Mouse (Mus musculus) lung, postnatal 10 days (tissue): Measurements from ENCODE around the gene Msrb3.
A peak's percentile ranks its signal among the peaks of the same experiment; 100 is the strongest.
"Not testable (repeated sequence)": the region's sequence is repeated elsewhere in the genome, so short reads cannot be mapped to it uniquely, and the experiment has no call there.

ENCODE experiments used
- DNase-seq: peaks from one replicate; pipeline ENCODE4 v3.0.0; 2021

The Msrb3 gene

GRCm38 (mm10) chr10:120801127-120801526 is 97.8 kb downstream of the Msrb3 start:
- DNase-seq: no peak

DNA sequence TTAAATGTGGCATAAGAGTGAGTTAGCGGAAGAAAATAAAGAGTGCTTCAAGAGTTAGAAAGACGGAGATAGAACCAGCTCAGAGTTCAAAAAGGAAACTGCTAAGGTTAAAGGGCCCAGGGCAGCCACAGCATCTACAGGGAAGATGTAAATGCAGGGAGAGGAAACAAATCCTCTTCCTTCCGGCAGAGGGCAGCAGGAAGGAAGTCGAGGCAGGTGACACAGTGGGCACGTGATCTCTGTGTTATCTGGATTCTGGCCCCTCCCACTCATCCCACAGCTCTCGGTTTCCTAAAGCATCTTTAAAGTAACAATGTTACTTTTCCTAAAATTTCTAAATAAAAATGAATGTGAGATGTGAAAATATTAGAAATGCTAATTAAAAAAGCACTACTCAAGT is 99.4 kb downstream of the Msrb3 start:
- no peak for DNase-seq

GRCm38 (mm10) chr10:120796749-120797148 is 102.2 kb downstream of the Msrb3 start:
- no peak for DNase-seq

GRCm38 (mm10) chr10:120794391-120794817 is 104.5 kb downstream of the Msrb3 start:
- DNase-seq: peak; percentile 16

DNA sequence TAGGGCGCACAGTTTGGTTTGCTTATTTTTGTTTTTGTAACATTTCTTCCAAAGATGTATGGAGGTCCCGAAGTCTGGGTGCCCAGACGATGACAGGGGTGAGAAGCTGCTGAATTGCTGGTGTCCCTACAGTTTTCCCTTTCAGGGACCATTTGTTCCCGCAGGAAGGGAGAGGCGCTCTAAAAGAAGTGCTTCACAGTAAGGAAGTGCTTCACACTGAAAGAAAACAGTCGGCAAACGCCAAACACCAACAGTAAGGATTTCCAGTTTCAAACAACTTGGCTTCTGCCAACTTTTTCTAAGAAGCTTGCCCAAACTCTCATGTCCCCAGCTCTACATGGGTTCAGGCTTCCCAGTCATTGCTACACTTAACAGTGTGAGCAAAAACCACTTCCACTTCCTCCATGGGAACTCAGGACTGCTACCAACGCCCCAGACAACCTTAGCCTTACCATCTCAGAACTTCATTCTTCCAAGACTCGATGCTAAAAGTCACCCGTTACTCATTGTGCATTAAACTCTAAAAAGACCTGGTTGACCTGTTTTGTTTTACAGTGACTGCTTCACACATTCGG is 106.6 kb downstream of the Msrb3 start:
- DNase-seq: peak; percentile 16

- DNase-seq: no peak
Observed at GRCm38 (mm10) chr10:120791438-120791837, 107.5 kb downstream of the Msrb3 start.

DNA sequence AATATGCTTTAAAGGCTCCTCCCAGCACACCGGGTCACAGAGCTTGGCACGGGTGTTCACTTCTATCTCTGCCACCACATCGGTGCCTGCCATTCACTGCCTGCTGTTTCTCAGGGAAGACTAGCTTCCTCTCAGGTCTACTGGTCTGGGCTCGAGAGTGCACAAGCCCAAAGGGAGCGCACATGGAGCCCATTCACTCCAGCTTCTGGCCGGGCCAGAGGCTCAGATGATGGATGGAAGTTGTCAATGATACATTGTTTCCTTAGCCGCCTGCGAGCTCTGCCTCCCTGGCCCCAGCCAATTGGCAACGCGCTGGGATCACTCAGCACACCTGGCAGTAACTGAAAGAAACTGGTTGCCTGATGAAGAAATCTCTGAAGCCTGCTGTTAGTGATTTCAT is 111.7 kb downstream of the Msrb3 start:
- no peak for DNase-seq

GRCm38 (mm10) chr10:120784516-120784915 is 114.4 kb downstream of the Msrb3 start:
- no peak for DNase-seq

DNA sequence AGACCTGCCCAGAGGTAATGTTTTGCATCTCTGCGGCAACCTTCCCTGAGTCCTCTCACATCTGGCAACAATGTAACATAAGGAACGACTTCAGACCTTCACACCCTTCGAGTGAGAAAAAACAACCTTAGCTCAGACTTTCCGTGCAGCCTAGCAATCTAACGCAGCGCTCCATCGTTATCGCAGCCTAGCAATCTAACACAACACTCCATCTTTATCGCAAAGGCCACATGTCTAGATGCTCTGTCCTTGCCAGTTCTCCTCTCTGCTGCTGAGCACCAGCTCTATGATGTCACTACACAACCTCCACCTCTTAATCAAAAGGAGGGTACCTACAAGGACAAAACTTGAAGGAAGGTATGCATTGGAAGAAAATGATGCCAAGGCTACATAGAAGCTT is 115.5 kb downstream of the Msrb3 start:
- no peak for DNase-seq

DNA sequence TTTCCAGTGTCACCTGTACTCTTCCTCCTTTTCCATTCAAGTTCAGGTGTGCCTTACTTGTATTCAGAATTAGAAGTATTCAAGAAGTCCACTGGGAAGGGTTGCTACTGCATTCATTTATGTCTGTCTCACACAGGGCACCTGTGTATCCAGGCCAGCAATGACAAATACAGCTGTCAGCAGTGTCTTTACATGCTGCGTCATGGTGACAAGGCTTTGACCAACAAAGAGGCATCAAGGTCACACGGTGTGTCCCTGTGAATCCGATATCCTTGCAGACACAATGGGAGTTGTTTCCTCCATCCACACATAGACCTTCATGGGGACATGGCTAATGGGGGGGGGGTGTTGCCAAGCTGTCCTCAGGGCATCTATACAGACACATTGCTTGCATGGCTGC is 121.4 kb downstream of the Msrb3 start:
- no peak for DNase-seq

DNA sequence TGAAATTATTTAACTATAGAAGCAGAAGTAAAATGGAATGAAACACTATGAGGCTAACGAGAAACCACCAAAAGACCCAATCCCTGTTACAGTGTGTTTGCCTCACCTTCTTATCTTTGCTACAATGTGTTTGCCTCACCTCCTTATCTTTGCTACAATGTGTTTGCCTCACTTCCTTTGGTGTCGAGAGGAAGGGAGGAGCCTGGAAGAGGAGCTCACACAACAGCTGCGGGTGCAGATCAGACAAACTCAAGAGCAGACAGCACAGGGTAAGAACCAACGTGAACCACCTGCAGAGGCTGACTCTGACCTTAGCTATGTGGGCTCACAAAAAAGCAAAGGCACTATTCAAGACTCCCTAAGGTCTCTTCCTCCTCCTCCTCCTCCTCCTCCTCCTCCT is 123.5 kb downstream of the Msrb3 start:
- DNase-seq: no peak

GRCm38 (mm10) chr10:120767418-120767817 is 131.5 kb downstream of the Msrb3 start:
- DNase-seq: no peak

- no peak for DNase-seq
Observed at GRCm38 (mm10) chr10:120765398-120765797, 133.5 kb downstream of the Msrb3 start.

DNA sequence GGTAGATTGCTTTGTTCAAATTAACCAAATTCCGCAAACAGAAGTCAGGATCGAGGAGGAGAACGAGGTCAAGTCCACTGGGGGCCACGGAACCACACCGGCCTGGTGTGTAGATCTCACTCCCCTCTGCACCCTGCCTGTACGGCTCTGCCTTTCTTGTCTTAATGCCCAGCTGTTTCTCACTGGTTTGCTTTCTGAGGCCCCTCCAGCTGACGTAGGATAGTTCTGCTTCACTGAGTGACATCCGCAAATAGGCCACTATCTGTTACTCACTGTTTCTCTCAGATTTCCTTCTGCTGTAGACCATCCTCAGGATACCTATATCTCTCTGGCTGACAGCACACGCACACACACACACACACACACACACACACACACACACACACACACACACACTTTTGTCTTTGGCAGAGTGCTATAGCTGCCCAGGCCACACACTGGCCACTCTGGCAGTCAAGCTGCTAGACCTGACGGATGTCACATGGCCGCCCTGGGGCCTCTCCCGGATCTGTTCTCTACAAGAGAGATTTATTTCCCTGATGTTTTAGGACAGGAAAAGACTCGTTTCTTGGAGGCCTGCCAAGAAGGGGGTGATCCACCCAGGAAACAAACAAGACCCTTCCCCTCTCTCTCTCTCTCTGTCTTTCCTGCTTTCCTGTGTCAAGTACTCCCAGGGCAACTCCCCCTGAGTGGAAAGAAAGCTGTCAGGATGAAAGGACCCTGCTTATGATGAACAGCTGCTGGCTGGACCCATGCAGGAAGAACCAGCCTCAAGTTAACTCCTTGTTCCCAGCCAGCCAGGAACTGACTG is 135.0 kb downstream of the Msrb3 start:
- peak; percentile 81 for DNase-seq

- DNase-seq: no peak
Observed at GRCm38 (mm10) chr10:120762958-120763357, 135.9 kb downstream of the Msrb3 start.

DNA sequence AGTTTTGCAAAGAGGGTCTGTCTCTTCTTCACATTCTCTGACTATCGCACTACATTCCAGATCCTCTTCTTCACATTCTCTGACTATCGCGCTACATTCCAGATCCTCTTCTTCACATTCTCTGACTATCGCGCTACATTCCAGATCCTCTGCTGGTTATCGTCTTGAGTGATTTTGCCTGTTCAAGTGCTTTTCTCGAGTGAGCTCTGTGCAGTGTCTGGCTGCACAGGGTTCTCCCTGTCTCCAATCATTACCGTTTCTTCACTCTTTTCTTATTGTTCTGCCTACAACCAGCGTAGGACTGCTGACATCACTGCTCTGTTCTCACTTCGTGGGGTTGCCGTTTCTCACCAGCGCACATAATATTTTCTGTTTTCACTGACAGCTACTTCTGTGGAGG is 138.2 kb downstream of the Msrb3 start:
- DNase-seq: no peak

- no peak for DNase-seq
Observed at GRCm38 (mm10) chr10:120759883-120760282, 139.0 kb downstream of the Msrb3 start.

GRCm38 (mm10) chr10:120752454-120752853 is 146.4 kb downstream of the Msrb3 start:
- no peak for DNase-seq

GRCm38 (mm10) chr10:120751821-120752261 is 147.1 kb downstream of the Msrb3 start:
- DNase-seq: peak; percentile 58

DNA sequence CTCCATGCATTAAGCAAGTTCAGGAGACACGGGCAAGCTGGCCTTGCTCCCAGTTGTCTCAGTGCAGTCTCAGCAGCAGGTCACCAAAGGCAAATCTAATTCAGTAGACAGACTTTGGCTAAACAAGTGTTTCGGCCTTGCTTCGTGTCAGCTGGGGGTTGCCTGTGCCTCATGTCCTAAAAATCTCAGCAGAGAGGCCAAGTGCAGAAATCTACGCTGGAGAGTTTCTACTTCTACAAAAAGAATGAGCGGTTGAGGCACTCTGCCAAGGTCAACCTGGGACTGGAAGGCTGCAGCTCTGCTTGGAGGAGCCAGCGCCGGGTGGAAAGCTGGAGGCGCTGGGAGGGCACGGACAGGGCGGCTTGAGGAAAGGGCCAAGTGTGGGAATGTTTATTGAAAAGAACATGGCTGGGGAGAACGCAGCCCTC is 147.6 kb downstream of the Msrb3 start:
- DNase-seq: peak; percentile 89

- DNase-seq: not testable (repeated sequence)
Observed at GRCm38 (mm10) chr10:120749556-120749955, 149.3 kb downstream of the Msrb3 start.

- no peak for DNase-seq
Observed at GRCm38 (mm10) chr10:120748156-120748555, 150.7 kb downstream of the Msrb3 start.

DNA sequence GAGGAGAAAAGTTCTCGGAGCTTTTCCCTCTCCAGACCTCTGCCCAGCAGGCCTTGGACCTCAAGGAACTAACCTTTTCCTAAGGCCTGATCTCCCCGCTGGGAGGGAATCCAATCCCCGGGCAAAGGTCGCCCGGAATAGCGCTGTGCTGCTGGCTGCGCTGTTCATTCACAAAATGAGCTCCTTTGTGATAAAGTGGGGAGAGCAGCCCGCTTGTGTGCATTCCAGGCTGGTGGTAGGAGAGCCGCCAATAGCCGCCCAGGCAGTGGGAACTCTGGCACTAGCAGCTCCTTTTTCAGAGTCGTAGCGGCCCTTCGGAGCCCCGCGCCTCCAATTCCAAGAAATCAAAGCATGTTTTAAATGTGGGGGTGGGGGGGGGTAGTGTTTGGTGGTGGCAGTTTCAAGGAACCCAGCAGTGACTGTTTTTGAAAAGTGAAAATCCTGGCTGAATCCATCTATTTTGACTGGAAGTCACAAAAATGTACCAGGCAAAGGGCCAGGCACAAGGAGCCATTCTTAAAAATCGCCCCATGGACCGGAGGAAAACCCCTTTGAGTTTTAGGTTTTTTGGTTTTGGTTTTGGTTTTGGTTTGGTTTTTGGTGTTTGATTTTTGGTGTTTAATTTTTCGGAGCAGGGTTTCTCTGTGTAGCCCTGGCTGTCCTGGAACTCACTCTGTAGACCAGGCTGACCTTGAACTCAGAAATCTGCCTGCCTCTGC is 153.6 kb downstream of the Msrb3 start:
- DNase-seq: peak; percentile 68
